Mouse (Mus musculus) liver, postnatal 0 days (tissue): ENCODE data around the gene Atf4.

Source experiments
- CTCF ChIP-seq: sonication (generic); IDR thresholded peaks from 2 replicates; pipeline ENCODE4 v1.5.1; 2016; ENCODE audit warnings: antibody characterized with exemption, low read depth
- EP300 ChIP-seq: IDR thresholded peaks from 2 replicates; pipeline ENCODE4 v1.6.1; 2016; ENCODE audit warnings: antibody characterized with exemption, low read depth, mild to moderate bottlenecking

GRCm38 (mm10) chr15:80232331-80232730 is 22.7 kb upstream of the Atf4 start:
- TF ChIP-seq CTCF (no peak), EP300 (no peak)
